Mouse (Mus musculus) embryonic facial prominence, embryonic 13.5 days (tissue): Measurements from ENCODE around the gene Frmd8. TPM values are rescaled to one million over a fixed set of nuclear protein-coding genes. Genes with fewer than 3 reads are reported as not detected.

ENCODE experiments used
- ATAC-seq: fragments of 200-750 bp; cut with Nextera tagmentation; 2 replicates; pipeline ENCODE4 v1.8.0; 2017; ENCODE audit warnings: low read depth; ENCODE audit not compliant: insufficient number of reproducible peaks, insufficient read depth, low FRiP score, low TSS enrichment
- H3K27ac ChIP-seq: fragments of 300-500 bp; sonication (generic); 2 replicates; pipeline ENCODE4 v1.5.1; 2015; ENCODE audit warnings: moderate library complexity, mild to moderate bottlenecking, inconsistent platforms
- H3K27me3 ChIP-seq: fragments of 300-500 bp; sonication (generic); 2 replicates; pipeline ENCODE4 v1.6.1; 2015; ENCODE audit warnings: mild to moderate bottlenecking, inconsistent platforms
- H3K36me3 ChIP-seq: fragments of 300-500 bp; sonication (generic); 2 replicates; pipeline ENCODE4 v1.6.1; 2015; ENCODE audit warnings: mild to moderate bottlenecking, inconsistent platforms
- H3K4me1 ChIP-seq: fragments of 300-500 bp; sonication (generic); 2 replicates; pipeline ENCODE4 v1.6.1; 2015; ENCODE audit warnings: inconsistent platforms
- H3K4me2 ChIP-seq: fragments of 300-500 bp; sonication (generic); 2 replicates; pipeline ENCODE4 v1.6.1; 2015; ENCODE audit warnings: moderate library complexity, mild to moderate bottlenecking, inconsistent platforms
- H3K4me3 ChIP-seq: fragments of 300-500 bp; sonication (generic); 2 replicates; pipeline ENCODE4 v1.5.1; 2015; ENCODE audit warnings: mild to moderate bottlenecking, inconsistent platforms
- H3K9ac ChIP-seq: fragments of 300-500 bp; sonication (generic); 2 replicates; pipeline ENCODE4 v1.6.1; 2015; ENCODE audit warnings: mild to moderate bottlenecking, inconsistent platforms
- H3K9me3 ChIP-seq: fragments of 300-500 bp; sonication (generic); 2 replicates; pipeline ENCODE4 v1.6.1; 2016; ENCODE audit warnings: inconsistent platforms
- WGBS: fragments of 180-500 bp; shearing (Covaris S2); methylation state at CpG from one replicate; pipeline ENCODE4 v1.1.7; 2015; ENCODE audit warnings: mixed read lengths; 5-methylcytosine and 5-hydroxymethylcytosine counted together
- polyA plus RNA-seq: library from polyadenylated mRNA; unstranded; fragments of >200 nt; fragmentation: Nextera tagmentation; extraction: Ambion mirVana; gene quantifications from 2 replicates; pipeline ENCODE4 v1.2.1, GENCODE M21; 2015

The Frmd8 gene
- polyA plus RNA-seq, 1 experiment from 2014 or later = 30.6 TPM

DNA sequence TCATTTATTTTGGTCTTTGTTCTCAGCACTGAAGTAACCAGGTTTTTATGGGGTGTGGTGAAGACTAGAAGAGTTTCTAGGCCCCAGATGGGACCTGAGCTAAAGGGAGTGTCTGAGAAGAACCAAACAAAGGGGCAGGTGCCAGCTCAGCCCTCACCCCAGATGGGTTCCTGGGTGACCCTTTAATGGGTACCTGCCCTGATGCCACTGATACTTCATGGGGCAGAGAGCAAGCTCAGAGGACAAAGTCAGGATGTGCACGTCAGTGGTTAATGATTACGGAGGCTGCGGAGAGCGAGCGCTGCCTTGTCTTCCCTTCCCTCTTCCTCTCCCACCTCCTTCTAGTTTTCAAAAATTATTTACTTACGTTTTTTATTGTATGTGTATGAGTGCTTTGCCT, 6.1 kb upstream of the Frmd8 start:
- peaks cover 17% of the 10 kb centered on the region; the same call in 1 of the 2 replicates for H3K4me1 ChIP-seq
- ATAC-seq = no peak
- H3K27me3 ChIP-seq = no peaks in the 10 kb centered on the region
- no peak overlapping the region for H3K4me3 ChIP-seq
- no peak overlapping the region for H3K27ac ChIP-seq
- H3K9me3 ChIP-seq = no peaks in the 10 kb centered on the region
- H3K4me2 ChIP-seq = no peak overlapping the region
- 87% methylated on average over 6 of the region's 6 CpGs for WGBS
- H3K9ac ChIP-seq = no peak overlapping the region
- H3K36me3 ChIP-seq = no peaks in the 10 kb centered on the region

DNA sequence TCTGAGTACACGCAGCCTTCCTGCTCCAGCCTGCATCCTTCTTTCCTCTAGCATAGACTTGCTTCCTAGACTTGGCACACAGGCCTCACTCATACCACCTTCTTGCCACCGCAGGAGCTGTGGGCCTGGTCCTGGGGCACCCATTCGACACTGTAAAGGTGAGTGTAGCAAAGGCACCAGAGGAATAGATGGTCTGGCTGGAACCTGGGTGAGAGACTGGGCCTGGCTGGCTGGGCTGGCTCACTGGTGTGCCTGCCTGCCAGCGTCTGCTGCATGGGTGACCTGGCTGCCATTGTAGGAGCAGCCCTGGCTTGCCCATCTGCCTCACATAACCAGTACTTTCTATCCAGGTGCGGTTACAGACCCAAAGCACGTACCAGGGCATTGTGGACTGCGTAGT, 4.7 kb upstream of the Frmd8 start:
- H3K9ac ChIP-seq = 0 out of 2 replicates have a peak overlapping the region, but pooled peaks have one; percentile 7
- WGBS = 88% methylated on average over 7 of the region's 7 CpGs
- H3K9me3 ChIP-seq = no peaks in the 10 kb centered on the region
- no peak overlapping the region for H3K4me2 ChIP-seq
- no peaks in the 10 kb centered on the region for H3K36me3 ChIP-seq
- peaks cover 23% of the 10 kb centered on the region for H3K4me1 ChIP-seq
- H3K4me3 ChIP-seq = no peak overlapping the region
- ATAC-seq = no peak
- no peaks in the 10 kb centered on the region for H3K27me3 ChIP-seq
- H3K27ac ChIP-seq = no peak overlapping the region

DNA sequence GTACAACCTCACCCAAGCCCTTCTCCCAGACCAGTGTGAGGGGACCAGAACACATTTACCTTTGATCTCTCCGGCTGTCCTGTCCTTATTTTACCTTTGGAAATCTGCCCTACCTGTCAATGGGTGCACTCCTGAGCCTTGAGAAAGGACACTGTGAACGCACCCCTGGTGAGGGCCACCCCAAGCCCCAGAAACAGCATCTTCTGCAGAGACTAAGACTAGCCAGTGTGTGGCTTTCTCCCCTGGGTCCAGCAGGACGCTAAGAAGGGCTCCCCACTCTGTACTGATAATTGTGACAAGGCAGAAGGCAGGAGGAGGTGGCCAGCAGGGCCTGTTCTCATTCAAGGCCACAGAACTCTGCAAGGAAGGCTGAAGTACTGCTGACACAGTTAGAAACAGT, 3.8 kb upstream of the Frmd8 start:
- no peaks in the 10 kb centered on the region for H3K27me3 ChIP-seq
- H3K36me3 ChIP-seq = no peaks in the 10 kb centered on the region
- no peaks in the 10 kb centered on the region for H3K9me3 ChIP-seq
- H3K4me1 ChIP-seq = peaks cover 30% of the 10 kb centered on the region
- H3K9ac ChIP-seq = peak overlapping the region; percentile 58; the same call in 1 of the 2 replicates
- H3K4me3 ChIP-seq = no peak overlapping the region
- no peak overlapping the region for H3K4me2 ChIP-seq
- ATAC-seq = no peak
- no peak overlapping the region for H3K27ac ChIP-seq
- 81% methylated on average over 3 of the region's 3 CpGs for WGBS

DNA sequence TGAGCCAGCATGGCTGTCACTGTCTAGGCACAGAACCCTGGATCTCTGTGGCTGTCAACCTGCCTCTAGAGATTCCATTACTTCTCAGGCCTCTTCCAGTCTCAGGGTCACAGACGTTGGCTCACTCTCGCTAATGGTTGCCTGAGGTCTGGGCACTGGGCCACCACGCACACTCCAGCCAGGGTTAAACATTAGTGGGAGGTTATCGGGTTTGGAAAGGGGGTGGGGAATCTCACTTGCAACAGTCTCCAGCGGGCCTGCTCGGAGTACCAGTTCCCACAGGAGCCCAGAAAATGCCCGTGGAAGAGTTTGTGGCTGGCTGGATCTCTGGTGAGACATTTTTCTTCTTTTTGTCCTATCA, 3.3 kb upstream of the Frmd8 start:
- H3K27ac ChIP-seq = peak overlapping the region; percentile 74; the same call in 1 of the 2 replicates
- H3K36me3 ChIP-seq = no peaks in the 10 kb centered on the region
- H3K27me3 ChIP-seq = no peaks in the 10 kb centered on the region
- 72% methylated on average over 7 of the region's 7 CpGs for WGBS
- H3K9ac ChIP-seq = peak overlapping the region; percentile 58
- peak overlapping the region; percentile 32; the same call in 1 of the 2 replicates for H3K4me2 ChIP-seq
- ATAC-seq = no peak
- peak overlapping the region; percentile 20; the same call in 1 of the 2 replicates for H3K4me3 ChIP-seq
- H3K4me1 ChIP-seq = peaks cover 36% of the 10 kb centered on the region
- H3K9me3 ChIP-seq = no peaks in the 10 kb centered on the region

DNA sequence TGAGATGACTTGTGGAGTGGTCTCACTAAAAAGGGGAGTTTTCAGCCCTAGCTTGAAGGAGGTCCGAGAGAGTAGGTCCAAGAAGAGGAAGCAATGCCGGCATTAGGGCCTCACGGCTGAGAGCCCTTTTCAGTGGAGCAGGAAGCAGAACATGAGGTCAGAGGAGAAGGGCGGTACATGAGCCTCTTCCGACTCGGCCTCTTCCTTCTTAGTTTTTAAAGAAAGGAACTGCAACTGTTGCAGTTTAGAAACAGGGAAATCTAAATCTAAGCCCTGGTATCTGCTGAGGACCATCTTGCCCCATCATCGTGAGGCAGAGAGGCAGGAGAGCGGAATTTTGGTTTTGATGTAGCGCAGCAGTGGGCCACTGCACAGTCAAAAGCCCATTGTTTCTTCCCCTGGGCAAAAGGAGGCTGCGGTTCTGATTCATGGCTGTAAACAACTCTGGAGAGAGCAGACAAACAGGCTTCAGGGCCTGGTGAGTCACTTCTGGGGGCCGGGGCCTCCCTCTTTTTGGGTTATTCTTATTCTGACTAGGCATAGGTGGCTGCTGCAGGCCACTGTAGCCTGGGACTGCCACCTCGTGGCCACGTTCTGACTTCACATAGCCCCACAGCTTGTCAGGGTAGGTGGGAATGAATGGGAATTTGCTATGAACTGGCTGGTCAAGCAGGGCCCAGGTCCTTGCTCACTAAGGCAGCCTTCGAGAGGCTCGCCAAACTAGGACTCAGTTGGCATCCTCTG, 2.7 kb upstream of the Frmd8 start, which contains the start of gene Slc25a45:
Gene Slc25a45, plus strand, starts transcription at position 191 of the 744 bp plus-strand sequence.
- H3K9me3 ChIP-seq = no peaks in the 10 kb centered on the region
- H3K27me3 ChIP-seq = no peaks in the 10 kb centered on the region
- peak within 1 kb of the TSS; percentile 32 for H3K4me2 ChIP-seq
- WGBS = 37% methylated on average over 15 of the region's 15 CpGs
- ATAC-seq = peak; percentile 35
- peaks cover 42% of the 10 kb centered on the region for H3K4me1 ChIP-seq
- H3K4me3 ChIP-seq = peak within 1 kb of the TSS; percentile 20
- peaks cover 3% of the 10 kb centered on the region for H3K36me3 ChIP-seq
- H3K9ac ChIP-seq = peak within 1 kb of the TSS; percentile 58
- H3K27ac ChIP-seq = peak within 1 kb of the TSS; percentile 74

DNA sequence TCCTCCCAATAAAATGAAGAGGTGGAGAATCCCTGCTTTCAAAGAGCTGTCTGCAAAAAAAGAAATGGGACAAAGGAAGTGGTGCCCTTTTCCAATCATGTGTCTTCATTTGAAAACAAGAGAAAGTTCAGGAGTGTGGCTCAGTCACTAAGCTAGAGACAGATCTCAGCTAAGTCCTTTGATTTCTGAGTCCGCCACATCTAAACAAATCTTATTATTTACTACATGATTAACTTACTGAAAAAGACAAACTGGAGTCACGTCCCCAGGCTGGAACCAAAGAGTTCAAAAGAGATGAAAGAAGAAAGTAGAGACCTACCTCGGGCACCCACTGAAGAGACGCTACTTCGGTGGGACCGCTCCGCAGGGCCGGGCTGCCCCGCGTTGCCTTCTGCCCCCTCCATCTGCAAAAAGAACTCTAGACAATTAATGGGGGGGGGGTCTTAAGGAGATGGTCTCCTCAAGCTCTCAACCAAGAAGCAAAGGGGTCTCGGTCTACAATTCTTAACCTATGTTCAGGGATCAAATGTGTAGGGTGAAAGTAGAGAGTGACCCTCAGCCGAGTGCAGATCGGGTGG, 594 bp downstream of the Frmd8 start:
- 10% methylated on average over 13 of the region's 13 CpGs for WGBS
- H3K27me3 ChIP-seq = no peaks in the 10 kb centered on the region
- no peaks in the 10 kb centered on the region for H3K9me3 ChIP-seq
- H3K4me2 ChIP-seq = peak overlapping the region; percentile 88
- peak overlapping the region; percentile 83 for H3K4me3 ChIP-seq
- ATAC-seq = no peak
- H3K27ac ChIP-seq = no peak overlapping the region
- peaks cover 62% of the 10 kb centered on the region for H3K4me1 ChIP-seq
- peak overlapping the region; percentile 89 for H3K9ac ChIP-seq
- peaks cover 21% of the 10 kb centered on the region for H3K36me3 ChIP-seq

DNA sequence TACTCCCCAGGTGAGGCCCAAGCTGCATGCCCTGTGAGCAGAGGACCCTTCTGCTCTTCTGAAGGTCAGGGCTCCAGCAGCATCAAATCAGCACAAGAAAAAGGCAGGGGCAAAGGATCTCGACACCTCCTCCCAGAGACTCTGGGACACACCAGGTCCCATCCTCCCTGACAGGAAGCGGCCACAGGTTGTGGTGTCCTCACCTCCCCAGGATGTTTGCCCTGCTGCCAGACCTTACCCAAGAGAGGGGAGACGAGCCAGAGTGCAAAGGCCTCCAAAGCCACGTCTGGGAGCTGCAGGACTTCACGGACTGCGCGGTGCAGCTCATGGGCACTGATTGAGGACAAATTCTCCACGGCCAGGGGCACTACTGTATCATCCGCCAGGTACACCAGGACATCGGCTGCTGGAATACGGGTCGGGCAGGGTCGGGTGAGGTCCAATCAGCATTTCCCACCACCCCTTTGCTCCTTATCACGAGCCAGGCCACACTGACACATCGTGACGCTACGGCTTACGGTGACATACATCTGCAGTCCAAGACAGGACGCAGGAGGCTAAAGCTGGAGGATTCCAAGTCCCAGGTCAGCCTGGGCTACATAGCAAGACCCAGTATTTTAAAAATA, 2.0 kb downstream of the Frmd8 start:
- Histone ChIP-seq H3K9me3 (no peaks in the 10 kb centered on the region), H3K4me3 (no peak overlapping the region), H3K27ac (no peak overlapping the region), H3K4me2 (no peak overlapping the region), H3K27me3 (no peaks in the 10 kb centered on the region), H3K9ac (peak overlapping the region; percentile 27), H3K4me1 (peaks cover 55% of the 10 kb centered on the region), H3K36me3 (peaks cover 36% of the 10 kb centered on the region)
- ATAC-seq = no peak
- WGBS = 86% methylated on average over 19 of the region's 19 CpGs

DNA sequence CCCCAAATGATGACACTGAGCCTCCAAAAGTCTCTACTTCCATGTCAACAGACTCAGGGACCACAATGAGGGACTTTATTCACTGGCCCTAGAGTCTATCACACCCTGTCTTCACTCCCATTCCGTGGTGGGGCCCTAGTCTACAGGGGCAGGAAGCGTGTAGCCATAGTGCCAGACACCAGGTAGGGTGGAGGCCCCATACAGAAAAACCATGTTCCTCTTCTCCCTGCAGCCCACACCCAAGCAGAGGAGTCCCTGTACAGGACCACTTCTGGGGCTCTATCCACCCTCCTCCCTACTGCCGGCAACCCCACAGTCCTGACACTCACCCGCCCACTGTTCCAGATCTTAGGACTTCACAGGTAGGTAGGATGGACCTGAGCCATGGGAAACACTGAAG, 2.5 kb downstream of the Frmd8 start:
- ATAC-seq = no peak
- H3K27ac ChIP-seq = 0 out of 2 replicates have a peak overlapping the region, but pooled peaks have one; percentile 22
- WGBS = 86% methylated on average over 4 of the region's 4 CpGs
- peaks cover 50% of the 10 kb centered on the region for H3K4me1 ChIP-seq
- H3K27me3 ChIP-seq = no peaks in the 10 kb centered on the region
- no peaks in the 10 kb centered on the region for H3K9me3 ChIP-seq
- H3K9ac ChIP-seq = peak overlapping the region; percentile 27; the same call in 1 of the 2 replicates
- H3K36me3 ChIP-seq = peaks cover 41% of the 10 kb centered on the region
- no peak overlapping the region for H3K4me3 ChIP-seq
- no peak overlapping the region for H3K4me2 ChIP-seq

DNA sequence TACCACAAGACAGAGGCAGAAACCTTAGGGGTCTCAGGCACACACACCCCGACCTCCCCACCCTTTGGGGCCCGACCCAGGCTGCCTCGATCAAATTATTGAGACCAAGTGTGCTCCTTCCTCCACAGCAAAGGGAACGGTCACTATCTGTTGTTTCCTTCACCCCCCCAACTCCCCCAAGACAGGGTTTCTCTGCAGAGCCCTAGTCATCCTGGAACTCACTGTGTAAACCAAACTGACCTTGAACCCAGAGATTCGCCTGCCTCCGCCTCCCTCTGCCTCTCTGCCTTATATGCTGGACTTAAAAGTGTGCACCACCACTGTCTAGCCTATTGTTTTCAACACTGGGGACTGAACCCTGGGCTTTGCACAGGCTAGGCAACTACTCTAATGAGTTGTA, 3.4 kb downstream of the Frmd8 start:
- no peaks in the 10 kb centered on the region for H3K9me3 ChIP-seq
- peak overlapping the region; percentile 85 for H3K27ac ChIP-seq
- peak overlapping the region; percentile 60 for H3K9ac ChIP-seq
- ATAC-seq = no peak
- peak overlapping the region; percentile 41 for H3K4me2 ChIP-seq
- H3K36me3 ChIP-seq = peaks cover 49% of the 10 kb centered on the region
- H3K4me3 ChIP-seq = no peak overlapping the region
- no peaks in the 10 kb centered on the region for H3K27me3 ChIP-seq
- H3K4me1 ChIP-seq = peaks cover 45% of the 10 kb centered on the region
- WGBS = 33% methylated on average over 6 of the region's 6 CpGs

DNA sequence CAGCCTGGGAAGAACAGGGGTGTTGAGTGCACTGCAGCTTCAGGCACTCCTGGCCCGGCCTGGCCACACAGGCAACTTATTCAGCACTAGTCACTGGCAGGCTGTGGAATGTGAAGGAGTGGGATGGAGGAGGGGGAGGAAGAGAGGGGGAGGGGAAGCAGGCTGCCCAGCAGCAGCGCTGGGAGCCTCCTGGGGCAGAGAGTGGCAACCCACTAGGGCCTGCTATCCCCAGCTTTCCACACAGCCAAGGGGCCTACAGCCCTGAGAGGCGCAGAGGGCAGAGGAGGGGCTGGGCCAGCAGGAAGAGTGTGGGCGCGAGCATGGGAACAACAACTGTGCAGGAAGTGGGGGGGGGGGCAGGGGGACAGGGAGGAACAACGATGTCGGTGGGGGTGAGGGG, 3.8 kb downstream of the Frmd8 start:
- Histone ChIP-seq H3K27me3 (no peaks in the 10 kb centered on the region), H3K27ac (peak overlapping the region; percentile 85), H3K9me3 (no peaks in the 10 kb centered on the region), H3K4me2 (peak overlapping the region; percentile 41), H3K36me3 (peaks cover 53% of the 10 kb centered on the region), H3K4me3 (peak overlapping the region; percentile 14; the same call in 1 of the 2 replicates), H3K4me1 (peaks cover 45% of the 10 kb centered on the region), H3K9ac (peak overlapping the region; percentile 60)
- 4% methylated on average over 7 of the region's 7 CpGs for WGBS
- ATAC-seq = peak; percentile 39; the same call in 1 of the 2 replicates

DNA sequence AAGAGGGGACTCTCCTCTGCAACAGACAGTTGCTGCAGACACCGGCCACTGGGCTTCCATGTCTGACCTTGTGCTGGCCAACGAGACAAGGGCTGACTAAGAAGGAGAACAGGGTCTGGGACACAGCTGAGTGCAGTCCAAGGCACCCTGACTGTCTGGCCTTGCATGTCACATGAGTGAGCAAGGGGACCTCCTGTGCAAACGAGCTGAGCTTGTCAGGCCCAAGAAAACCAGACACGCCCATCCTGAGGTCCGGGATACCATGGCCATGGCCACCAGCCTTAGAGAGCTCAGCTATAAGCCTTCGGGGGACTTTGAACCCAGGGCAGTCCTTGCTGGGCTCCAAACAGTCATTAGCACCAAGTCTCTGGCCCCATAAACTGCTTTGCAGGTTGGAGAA, 7.0 kb downstream of the Frmd8 start:
- Histone ChIP-seq H3K4me1 (peaks cover 23% of the 10 kb centered on the region), H3K4me3 (no peak overlapping the region), H3K27ac (no peak overlapping the region), H3K27me3 (no peaks in the 10 kb centered on the region), H3K36me3 (peaks cover 85% of the 10 kb centered on the region), H3K4me2 (no peak overlapping the region), H3K9me3 (no peaks in the 10 kb centered on the region), H3K9ac (0 out of 2 replicates have a peak overlapping the region, but pooled peaks have one; percentile 46)
- WGBS = 87% methylated on average over 6 of the region's 6 CpGs
- no peak for ATAC-seq
